Mouse (Mus musculus): ENCODE data around the gene Megf8.

- no peak for TF ChIP-seq POLR2A (IDR thresholded peaks at IDR 0.05; ENCODE audit: insufficient read depth, low read depth, low read length)
- no peak for TF ChIP-seq CTCF (IDR thresholded peaks at IDR 0.05; ENCODE audit: insufficient read depth, low read depth, low read length)
Measured at GRCm38 (mm10) chr7:25267751-25268463, 49.1 kb upstream of the Megf8 start.

All from olfactory bulb, adult 2 months (tissue).